Mouse (Mus musculus): ENCODE results near the gene Lif.

DNA sequence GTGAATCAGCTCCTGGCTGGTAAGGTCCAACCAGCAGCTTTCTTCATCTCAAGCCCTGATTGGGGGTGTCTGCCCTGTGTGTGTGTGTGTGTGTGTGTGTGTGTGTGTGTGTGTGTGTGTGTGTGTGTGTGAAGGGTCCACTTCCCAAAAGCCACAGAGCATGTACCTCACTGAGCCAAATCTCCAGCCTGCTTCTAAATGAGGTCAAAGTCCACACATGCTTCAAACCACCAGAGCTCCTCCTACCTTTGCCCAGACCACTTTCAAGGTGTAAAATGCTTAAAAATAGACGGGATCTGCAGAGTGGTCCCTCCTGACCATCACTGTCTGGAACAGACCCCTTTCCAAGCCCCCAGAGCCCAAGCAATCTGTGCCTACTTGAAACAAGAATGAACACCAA lies 5.9 kb downstream of the Lif start:
- TF ChIP-seq MAX (IDR thresholded peaks at IDR 0.05; ENCODE audit: low read length) = no peak
- TF ChIP-seq CTCF (IDR thresholded peaks at IDR 0.05 in 2 of 3, conservative IDR thresholded peaks at IDR 0.05 in 1 of 3; ENCODE audit: control insufficient read depth in 1 of 3, insufficient read depth in 1 of 3, low read depth in 2 of 3, low read length in 3 of 3, poor library complexity in 1 of 3, severe bottlenecking in 1 of 3) = no peak
- TF ChIP-seq GATA1 (IDR thresholded peaks at IDR 0.05; ENCODE audit: low read depth, low read length) = no peak
- TF ChIP-seq RAD21 (IDR thresholded peaks at IDR 0.05; ENCODE audit: low read depth, low read length) = no peak

All from MEL (cell line).